Mouse (Mus musculus): ENCODE measurements around the gene Jdp2.
A peak's percentile ranks its signal among the peaks of the same experiment; 100 is the strongest.
"Not testable (repeated sequence)": the region's sequence is repeated elsewhere in the genome, so short reads cannot be mapped to it uniquely, and the experiment has no call there.

The Jdp2 gene

DNA sequence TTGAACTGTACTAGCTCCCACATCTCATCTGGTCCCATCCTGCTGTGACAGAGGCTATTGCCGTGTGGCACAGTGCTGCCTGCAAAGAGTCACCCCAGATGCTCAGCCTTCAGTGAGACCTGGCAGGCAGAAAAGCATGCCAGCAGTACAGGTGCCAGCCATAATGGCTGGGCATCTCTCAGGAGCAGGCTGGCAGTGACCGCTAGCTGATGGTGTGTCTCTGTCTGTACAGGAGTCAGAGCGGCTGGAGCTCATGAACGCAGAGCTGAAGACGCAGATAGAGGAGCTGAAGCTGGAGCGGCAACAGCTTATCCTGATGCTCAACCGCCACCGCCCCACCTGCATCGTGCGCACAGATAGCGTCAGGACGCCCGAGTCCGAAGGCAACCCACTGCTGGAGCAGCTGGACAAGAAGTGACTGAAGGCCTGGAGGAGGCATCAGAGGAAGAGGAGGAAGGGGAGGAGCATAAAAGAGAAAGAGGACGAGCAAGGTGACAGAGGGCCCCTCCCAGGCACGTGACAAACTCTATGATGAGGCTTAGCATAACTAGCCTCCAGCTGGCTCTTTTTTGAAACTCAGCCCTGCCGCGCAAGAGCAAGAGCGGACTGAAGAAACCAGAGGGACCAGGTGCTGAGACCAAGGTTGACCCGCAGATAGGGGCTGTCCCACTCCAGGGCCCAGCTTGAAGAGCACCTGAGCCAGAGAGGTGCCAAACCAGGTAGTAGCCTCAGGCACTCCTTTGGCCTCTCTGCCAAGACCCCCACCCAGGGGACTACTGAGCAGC is 39.9 kb downstream of the Jdp2 start:
- no peak for DNase-seq

DNA sequence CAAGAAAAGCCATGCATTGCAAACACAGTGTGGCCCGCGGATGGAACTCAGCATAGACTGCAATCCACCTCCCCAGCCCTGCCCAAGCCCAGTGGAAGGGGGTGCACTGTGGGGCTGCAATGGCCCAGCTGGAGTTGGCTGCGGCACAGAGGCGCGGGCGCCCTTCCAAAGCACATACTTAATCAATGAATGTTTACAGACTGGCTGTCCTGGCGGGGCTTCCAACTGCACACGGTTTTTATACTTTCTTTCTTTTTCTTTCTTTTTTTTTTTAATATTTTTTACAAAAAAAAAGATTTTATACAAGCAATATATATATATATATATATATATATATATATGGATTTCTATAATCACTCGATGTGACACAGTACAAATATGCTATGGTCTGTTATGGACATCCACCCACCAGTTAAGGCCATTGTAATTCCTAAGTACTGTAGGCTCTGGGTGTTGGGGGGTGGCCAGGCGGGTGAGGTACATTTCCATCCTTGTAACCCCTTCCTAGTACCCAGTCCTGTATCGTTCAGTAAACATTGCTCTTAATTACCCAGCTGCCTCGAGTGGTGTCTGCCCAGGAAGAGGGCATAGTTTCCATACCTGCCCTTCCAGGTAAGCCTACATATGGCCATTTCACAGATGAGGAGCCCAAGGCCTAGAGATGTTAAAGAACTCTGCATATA is 40.6 kb downstream of the Jdp2 start:
- DNase-seq: peak; percentile 38

DNA sequence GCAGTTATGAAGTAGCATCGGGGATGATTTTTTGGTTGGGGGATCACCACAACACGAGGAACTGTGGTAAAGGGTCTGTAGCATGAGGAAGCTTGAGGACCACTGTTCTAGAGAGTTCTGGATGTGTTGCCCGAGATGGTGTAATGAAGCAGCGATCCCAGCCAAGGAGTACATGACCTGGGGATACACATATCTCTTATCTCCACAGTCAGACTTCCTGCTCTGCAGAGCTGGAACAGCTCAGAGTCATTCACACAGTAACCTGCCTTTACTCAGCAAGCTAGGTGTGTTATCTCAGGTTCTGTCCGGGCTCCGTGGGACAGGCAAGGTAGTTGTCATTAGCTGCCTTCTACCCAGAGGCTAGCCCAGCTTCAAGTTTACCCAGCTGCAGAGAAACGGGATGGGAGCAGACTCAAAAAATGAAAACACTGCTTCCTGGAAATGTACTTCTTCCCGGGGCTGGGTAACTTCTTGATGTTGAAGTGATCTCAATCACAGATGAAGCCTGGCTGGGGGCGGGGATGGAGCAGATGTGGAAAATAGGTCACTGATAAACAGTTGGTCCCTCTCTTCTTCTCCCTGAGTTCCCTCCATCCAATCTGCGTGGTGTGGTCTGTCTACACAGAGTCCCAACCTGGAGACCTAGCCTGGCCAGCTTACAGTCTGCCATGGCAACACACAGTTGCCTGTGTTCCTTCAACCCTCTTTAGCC is 42.2 kb downstream of the Jdp2 start:
- no peak for DNase-seq

DNA sequence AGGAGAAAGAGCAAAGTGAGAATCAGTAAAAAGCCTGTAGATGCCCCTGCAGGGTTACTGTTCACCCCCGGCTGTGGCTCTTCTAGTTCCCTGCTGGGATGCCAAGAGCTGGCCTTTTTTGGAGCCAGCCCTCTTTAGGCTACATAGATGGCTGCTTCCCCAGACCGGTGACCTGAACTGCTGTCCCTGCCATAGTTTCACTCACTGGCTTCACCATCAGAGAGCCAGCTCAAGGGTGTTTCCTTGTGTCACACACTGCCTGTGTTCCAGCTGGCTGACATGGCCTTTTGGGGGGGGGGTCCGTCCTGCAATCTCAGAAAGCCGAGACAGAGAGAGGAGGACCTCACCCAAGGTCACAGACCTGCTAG is 42.7 kb downstream of the Jdp2 start:
- DNase-seq: no peak

DNA sequence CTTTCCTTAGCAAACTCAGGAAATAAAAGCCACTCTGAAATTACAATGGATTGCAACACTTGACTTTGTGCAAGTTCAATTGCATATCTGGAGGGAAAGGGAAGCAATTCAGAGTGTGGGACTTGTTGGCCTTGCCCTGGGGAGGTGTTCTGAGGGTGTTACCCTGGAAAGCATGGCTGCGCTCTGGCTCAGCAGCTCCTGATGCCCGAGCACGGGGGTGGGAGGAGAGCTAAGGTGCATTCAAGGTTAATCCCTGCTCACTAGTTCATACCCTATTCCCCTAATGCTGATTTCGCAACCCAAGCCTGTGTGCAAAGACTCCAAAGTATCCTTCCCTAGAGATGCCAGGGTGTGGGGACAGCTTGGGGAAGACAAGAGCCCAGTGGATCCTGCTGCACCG is 44.9 kb downstream of the Jdp2 start:
- DNase-seq: peak; percentile 44

DNA sequence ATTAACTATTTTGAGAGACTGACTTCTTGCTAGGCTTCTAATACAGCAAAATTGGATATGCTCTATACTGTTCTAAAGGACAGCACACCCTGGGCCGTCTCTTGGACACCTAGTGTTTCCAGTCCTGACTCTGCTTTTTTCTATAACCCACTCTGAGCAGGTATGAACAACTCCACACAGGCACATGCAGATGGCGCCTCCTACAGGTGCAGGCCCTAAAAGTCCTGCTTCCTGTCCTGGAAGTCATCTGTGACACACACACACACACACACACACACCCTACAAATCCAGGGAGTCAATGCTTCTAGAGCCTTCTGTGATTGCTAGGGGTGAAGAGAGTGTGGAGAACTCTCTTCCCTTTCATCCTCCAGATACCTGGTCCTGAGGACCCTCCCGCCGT is 46.8 kb downstream of the Jdp2 start:
- peak; percentile 53 for DNase-seq

DNA sequence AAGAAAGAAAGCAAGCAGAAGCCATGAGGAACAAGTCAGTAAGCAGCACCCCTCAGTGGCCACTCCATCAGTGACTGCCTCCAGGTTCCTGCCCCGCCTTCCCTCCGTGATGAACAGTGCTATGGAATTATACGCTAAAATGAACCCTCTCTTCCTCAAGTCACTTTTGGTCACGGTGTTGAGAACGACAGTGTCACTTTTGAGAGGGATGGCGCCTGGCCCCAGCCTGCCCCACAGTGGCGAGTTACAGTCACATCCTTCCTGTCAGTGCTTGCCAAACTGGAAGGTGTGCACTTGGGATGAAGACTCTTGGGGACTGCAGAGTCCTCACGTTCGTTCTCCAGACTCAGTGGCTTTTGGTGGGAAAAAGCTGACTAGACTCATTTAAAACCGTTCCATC is 48.5 kb downstream of the Jdp2 start:
- peak; percentile 18 for DNase-seq

DNA sequence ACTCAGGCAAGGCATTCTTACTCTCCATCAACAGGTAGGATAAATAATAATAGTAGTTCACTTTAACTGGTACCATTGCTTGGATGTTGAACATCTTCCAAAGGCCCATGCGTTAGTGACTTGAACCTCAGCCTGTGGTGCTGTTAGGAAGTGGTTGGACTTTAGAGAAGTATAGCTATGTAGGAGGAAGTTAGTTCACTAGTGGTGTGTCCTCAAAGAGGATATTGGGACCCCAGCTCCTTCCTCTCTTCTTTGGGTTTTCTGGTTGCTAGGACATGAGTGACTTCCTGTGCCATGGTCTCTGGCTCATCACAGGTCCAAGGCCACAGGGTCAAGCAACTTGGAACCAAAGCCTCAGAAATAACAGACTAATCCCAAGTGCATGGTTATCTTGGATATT is 49.1 kb downstream of the Jdp2 start:
- DNase-seq: no peak

DNA sequence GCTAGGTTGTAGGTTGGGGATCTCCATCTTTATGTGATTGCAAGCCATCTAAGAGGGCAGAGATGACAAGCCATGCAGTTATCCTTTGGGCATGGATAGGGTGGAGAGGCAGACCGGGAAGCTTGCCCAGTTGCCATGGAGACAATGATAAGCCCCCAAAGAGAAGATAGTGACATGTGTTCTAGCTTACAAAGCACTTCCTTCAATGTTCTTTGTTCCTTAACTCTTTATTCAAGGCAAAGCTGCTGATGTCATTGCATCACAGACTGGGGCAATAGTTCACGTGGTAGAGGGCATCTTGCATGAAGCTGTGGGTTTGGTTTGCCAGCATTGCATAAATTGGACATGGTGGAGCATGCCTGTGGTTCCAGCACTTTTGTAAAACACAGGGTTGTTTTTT is 60.5 kb downstream of the Jdp2 start:
- no peak for DNase-seq

DNA sequence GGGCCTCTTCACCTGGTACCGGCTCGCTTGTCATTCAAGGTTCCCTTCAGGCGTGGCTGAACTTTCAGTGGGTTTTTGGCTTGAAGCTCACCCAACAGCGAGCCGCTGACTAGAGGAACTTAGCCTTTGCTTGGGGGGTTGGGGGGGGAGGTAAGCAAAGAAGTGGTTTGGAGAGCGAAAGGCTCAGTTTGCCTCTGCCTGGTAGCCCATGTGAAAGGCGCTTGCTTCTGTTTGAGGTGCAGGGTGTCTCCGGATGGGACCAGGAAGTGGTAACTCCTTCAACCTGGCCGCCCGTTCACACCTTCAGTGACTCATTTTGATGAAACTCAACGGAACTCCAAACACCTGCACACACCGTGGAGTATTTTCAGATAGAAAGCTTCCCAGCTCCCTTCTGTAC is 62.0 kb downstream of the Jdp2 start:
- no peak for DNase-seq

DNA sequence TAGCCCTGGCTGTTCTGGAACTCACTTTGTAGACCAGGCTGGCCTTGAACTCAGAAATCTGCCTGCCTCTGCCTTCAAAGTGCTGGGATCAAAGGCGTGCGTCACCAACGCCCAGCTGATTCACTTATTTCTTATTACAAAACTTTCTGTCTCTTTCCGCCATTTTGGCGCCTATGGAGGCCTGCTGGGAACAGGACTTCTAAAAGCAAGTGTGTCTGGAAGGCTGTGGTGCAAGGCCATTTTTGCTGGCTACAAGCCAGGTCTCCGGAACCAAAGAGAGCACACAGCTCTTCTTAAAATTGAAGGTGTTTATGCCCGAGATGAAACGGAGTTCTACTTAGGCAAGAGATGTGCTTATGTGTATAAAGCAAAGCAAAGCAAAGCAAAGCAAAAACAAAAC is 63.4 kb downstream of the Jdp2 start:
- not testable (repeated sequence) for DNase-seq

DNA sequence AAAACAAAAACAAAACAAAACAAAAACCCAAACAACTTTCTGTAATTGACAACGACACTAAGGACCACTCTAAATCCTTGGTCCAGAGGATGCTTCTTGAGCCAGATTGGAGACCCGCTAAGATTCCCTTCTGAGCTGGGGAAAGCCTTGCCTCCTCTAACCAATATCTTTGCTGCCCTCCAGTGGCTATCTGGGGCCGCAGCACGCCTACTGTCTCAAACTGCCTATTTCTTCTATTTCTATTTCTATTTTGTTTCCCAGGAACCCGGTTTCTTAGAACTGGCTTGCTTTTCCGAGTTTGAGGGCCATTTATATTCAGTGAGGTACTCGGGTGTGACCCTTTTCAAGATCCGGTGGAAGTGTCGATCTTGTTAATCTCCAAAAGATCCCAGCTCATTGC is 64.1 kb downstream of the Jdp2 start:
- peak; percentile 77 for DNase-seq

DNA sequence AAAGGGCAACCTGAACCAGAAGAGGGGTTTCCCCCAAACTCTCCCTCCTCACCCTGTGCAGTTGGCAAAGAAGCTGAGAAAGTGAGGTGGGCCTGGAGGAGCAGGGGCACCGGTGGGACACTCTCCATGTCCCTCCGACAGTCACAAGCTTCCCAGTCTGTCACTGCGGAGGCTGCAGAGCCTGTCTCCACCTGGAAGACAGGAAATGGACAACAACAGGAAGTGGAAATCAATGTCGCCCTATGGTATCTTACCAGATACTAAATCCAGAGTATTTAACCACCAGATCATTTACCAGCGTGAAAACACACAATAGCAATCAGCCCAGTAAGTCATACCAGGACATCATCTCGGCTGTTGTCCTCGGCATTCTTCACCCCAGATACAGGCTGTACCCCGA is 67.3 kb downstream of the Jdp2 start:
- DNase-seq: no peak

DNA sequence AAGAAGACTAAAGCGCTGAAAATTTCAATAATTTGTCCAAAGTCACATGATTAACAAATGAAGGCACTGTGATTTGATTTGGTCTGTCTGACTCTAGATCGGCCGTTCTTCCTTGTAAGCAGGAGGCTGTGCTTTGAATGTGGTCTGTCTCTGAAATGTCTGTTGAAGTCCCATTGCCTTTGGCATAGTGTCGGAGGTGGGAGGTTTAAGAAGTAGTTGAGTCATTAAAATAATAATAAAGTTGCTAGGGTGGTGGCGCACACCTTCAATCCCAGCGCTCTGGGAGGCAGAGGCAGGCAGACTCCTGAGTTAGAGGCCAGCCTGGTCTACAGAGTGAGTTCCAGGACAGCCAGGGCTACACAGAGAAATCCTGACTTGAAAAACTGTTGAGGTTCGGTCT is 68.2 kb downstream of the Jdp2 start:
- DNase-seq: no peak

DNA sequence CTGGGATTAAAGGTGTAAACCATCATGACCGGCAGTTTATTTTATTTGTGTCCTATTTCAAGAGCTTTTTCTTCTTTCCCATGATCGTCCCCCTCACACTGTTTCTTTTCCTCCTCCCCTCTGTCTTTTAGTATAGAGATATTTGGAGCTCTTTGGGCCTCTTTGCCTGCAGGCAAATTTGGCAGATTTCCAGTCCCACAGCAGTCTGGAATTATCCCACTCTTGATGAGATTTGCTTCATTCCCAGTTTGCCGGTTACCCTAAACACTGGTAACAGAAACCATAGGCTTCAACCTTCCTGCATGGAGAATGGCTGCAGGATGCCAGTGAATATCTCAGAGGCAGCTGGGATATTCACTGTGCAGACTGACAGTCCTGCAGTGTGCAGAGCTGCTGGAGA is 69.9 kb downstream of the Jdp2 start:
- no peak for DNase-seq

DNA sequence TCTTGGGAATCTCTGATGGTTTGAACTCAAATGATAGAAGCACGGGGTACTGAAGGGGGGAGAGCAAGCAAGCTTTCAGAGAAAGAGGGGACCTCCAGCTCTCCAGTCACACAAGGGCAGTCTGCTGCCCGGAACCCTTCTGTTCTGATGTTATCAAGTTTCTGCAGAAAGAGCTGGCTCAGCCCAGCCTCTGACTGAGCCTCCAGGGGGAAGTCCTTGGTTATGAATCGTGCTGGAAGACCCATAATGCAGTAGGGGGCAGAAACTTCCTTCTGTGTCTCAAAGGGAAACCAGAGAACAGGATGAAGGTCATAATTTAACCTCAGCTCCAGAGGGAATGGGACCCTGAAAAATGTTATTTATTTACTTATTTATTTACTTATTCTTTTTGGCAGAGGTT is 71.3 kb downstream of the Jdp2 start:
- peak; percentile 16 for DNase-seq

DNA sequence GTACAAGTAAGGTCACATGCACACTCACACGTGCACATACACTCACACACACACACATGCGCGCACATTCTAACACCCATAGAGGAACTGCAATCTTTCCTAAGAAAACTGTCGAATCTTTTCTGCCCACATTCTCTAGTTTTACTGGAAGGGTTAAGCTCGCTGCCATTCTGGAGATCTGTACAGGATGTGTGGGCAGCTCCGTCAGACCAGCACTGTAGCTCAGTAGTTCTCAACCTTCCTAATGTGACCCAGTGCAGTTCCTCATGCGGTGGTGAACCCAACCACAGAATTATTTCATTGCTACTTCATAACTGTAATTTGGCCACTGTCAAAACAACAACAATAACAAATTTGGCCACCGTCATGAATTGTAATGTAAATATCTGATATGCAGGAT is 75.1 kb downstream of the Jdp2 start:
- no peak for DNase-seq

DNA sequence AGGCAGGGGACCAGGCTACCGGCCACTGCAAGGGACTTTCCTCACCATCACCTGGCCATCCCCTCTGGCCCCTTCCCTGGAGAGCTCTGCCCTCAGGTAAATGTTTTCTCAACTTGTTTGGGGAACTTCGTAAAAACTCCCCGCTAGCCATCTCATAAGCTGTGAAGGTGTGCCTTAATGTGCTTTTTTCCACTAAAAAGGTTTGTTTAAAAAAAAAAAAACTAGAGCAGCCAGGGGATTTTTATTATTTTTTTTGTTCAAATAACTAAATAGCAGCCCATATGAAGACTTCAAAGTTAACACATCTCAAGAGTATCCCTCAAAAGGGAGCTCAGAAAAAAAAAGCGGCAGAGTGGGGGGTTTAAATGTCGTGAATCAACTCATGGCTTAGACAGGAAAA is 80.3 kb downstream of the Jdp2 start:
- DNase-seq: no peak

DNA sequence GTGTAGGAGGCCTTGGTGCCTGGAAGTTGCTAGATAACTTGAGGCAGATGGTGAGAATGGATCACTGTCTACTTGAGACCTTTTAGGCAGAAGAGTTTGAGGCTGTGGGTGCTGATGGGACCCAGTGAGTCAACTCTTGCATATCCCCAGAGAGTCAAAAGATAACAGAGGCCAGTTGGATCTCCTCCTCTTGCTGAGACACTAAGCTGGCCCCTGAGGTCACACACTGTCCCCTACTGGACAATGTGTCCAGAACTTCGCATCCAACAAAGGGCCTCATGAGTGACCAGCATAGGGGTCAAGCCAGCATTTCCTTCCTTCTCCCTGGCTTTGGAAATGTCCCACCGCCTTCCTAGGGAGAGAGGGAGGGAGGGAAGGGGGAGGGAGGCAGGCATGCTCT is 81.0 kb downstream of the Jdp2 start:
- no peak for DNase-seq

DNA sequence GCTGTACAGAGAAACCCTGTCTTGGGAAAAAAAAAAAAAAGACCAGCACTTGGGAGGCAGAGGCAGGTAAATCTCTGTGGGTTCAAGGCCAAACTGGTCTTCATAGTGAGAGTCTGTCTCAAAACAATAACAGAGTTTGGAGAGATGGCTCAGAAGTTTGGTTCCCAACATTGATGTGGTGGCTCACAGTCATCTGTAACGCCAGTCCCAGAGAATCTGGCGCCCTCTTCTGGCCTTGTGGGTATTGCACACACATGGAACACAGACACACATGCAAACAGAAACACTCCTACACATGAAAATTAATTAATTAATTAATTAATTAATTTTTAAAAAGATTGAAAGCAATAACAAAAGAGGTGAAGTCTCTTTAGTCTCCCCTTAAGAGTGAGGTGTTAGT is 83.5 kb downstream of the Jdp2 start:
- DNase-seq: no peak

DNA sequence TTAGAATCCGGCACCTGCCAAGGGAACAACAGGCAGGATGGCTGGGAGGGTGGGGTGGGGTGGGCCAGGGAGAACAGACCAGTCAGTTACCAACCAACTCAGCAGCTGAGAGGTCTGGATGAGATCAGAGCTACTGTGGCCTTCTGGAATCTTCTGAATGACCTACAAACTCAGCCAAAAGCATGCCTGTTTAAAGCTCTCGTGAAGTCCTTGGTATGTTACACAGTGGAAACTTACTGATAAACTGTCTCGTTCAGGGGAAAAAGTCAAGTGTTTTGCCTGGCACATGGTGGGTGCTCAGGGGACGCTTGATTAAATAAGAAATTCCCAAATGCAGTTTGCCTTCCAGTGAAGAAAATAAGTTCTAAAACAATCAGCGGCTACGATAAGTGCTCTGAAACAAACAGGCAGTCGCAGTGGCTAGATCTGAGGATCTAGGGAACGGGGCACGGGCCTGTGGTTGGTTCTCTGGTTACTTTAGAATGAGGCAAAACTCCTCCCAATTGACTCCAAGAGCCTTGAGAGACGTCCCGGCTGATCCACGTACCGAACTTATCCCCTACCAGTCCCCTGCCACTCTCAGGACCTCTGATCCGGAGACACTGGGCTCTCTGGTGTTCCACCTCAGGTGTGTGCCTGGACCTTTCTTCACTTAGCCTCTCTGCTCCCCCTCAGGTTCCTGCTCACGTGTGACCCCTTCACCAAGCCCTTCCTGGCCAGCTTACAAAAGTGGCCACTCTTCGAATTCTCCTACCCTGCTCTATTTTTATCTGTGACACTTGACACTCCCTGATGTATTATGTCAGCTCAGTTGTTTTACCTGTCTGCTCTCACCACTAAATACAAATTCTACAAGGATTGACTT is 85.8 kb downstream of the Jdp2 start:
- no peak for DNase-seq

DNA sequence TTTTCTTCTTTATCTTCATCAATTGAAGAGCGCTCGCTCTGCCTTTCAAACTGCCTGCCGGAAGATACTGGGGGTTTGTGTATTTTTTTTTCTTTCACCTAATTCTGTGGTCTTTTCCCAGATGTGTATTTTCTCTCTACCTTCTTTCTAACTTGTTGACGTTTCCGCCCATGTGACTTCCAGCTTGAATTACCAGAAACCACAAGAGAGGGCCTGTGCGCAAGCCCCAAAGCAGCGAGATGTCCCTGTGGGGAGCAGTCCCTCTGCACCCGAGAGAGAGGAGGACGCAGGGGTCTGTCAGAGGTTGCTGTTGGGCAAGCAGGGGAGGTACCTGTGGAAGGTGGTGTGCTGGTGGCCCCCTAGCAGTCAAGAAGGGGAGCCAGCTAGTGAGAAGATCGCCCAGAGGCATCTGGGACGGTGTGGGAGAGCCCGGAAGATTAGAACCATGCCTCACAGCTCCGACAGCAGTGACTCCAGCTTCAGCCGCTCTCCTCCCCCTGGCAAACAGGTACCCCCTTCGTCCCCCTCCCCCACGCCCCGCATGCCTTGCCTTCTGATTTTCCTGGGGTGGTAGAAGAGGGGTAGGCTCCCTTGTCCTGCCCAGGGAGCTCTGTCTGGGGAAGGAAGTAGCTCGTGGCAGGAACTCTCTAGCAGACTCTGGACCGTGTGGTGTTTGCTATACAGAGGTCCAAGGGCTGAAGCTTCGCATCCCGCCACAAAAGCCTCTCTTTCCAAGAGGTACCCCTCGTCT is 87.8 kb downstream of the Jdp2 start, which contains the start of gene Batf:
TSS of gene Batf (plus strand) at position 204 of the 751 bp plus-strand sequence.
- DNase-seq: no peak

DNA sequence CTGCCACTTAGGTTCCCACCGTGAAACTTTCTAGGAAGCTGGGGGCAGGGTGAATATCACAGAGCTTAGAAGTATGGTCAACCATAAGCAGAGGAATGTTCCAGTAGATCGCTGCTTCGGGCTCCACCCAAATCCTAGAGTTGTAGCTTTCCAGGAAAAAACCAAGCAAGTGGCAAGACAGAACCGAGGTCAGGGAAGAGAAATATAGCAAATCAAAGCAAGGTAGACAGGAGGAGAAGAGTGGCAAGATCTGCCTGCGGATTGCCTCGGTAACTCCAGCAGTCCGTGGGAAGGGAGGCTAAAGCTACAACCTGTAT is 88.3 kb downstream of the Jdp2 start:
- no peak for DNase-seq
